Mouse (Mus musculus): Measurements from ENCODE around the gene AI837181.

Gene AI837181

DNA sequence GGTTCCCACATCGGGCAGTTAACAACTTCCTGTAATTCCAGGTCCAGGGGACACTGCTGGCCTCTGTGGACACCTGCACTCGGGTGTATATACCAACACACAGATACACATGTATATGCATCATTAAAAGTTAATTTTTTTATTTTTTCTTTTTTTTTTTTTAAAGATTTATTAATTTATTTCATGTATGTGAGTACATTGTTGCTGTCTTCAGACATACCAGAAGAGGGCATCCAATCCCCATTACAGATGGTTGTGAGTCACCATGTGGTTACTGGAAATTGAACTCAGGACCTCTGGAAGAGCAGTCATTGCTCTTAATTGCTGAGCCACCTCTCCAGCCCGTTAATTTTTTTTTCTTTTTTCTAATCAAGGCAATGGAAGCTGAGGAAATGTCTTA lies 47.9 kb downstream of the AI837181 start:
- no peak for DNase-seq (ENCODE audit: extremely low spot score)

DNA sequence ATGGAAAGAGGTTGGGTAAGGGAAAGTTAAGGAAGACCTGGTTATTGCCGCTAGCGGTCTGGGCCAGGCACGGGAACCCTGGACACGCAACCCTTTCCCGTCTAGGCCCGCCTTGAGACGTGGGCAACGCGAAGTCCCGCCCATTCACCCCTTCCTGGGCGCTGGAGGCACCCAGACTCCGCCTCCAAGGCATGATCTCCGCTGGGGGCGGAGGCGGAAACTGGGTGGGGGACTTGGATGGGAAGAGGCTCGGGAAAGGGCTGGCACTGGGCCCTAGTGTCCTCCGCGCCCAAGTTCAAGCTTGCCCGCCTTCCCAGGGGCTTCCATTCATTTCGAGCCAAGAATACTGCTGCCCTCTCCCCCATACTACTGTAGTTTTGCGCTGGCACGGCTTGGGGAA lies 48.8 kb downstream of the AI837181 start, which contains the start of gene Efemp2:
Gene Efemp2, plus strand, starts transcription at position 235 of the 400 bp plus-strand sequence.
- DNase-seq (ENCODE audit: extremely low spot score) = peak; percentile 80

DNA sequence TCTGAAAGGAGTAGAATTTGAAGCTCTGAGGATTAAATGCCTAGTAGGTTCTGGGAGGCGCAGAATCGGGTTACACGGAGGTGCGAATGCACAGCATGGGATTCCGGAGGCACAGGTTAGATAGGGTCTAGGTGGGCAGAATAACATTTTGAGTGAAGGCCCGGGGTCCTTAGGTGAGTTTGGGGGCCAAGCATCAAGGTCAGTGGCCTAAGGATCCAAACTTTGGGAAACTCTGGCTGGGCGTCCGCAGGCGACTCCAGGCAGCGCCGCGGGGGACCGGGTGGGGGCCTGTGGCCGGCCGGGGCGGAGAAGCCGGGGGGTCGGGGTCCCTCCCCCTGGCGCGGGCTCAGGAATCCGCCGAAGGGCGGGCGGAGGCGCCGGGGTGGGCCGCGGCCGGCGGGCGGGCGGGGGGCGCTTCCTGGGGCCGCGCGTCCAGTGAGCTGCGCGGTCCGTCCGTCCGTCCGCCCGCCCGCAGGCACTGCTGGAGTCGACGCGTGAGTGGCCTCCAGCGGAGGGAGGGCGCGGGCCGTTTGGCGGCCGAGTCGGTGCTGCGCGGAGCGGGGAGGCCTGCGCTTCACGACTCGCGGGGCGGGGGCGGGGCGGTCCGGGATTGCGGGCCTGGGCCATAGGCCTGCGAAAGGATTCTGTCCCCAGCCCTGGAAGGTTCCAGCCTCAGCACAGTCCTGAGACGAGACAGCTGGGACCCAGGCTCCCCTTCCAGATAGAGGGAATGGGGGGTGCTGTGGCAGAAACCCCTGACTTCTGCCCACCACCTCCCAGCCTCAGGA lies 49.5 kb downstream of the AI837181 start:
- DNase-seq (ENCODE audit: extremely low spot score) = peak; percentile 61

DNA sequence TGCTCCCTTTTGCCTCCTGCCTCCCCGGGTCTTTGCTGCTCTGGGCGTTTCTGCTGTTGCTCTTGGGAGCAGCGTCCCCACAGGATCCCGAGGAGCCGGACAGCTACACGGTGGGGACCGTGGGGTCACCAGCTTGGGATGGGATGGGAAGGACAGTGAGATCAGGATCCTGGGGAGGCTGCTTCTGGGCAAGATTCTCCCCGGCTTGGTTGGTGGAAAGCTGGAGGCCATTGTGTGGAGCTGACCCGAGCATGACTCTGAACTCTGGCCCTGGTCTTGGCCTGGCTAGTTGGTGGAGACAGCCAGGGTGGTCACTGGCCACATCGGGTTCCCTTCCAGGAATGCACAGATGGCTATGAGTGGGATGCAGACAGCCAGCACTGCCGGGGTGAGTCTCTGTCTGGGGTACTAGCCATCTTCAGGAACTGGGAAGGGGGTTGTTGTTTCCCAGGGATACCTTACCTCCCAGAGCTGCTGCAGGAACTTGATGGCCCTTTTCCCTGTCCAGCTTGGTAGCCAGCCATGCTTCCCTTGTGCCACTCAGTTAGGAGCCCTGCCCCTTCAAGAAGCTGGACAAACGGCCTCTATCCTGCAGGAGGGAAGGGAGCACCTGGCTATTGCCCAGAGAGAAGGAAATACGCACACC lies 50.2 kb downstream of the AI837181 start:
- DNase-seq (ENCODE audit: extremely low spot score) = no peak
